Mouse (Mus musculus): ENCODE results near the gene Fgf9.
A peak's percentile ranks its signal among the peaks of the same experiment; 100 is the strongest.

Gene Fgf9

DNA sequence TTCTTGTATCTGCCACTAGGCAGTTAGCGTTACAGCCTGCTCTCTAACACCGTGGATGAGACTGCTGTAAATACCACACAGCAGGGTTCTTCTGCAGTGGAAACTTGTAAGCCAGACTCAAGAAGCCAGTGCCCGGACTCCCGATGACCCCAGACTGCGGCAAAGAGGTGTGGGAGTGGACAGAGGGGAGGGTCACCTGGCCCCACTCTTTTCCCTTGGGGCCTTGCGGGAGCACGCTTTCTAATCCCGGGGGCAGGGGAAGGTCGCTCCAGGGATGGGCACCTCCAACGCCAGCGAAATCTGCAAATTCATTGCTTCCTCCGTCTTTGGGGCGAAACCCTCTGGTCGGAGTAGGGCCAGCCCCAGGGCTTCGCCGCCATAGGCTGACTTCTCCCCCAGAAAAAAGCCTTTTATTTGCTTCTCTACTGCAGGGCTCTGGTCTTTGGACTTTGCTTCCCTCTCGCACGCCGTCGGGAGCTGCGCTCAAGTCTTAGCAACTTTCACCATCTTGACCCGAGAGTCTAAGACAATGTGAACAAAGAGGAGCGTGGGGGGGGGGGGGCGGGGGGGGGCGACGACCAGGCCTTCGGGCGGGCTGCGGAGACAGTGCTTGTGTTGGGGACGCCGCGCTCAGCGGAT is at the start of gene Fgf9:
Gene Fgf9 (plus strand): TSS at position 67 of the 639 bp plus-strand sequence.
- DNase-seq (ENCODE audit: low spot score in 2 of 2) = peak; percentile 11 to 19

DNA sequence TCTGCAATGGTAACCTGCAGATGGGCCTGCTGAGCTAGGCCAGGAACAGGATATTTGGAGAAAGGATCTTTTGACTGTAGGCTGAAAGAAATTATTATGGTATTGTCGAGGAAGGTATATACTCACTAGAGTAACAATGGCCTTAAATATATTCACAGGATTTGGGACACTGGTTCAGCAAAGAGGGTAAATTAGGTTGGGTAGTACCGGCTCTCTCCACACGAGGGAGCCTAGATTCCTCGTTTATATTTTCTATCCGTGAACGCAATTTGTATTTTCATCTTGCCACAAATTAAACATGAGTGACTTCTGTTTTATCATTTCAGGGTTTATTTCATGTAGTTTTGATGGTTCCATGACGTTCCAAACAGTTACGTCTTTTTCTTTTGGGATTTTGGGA is 35.8 kb upstream of the Fgf9 start:
- DNase-seq (ENCODE audit: low spot score in 2 of 2) = peak; percentile 72 to 79

GRCm38 (mm10) chr14:58036174-58036573 is 34.2 kb upstream of the Fgf9 start:
- DNase-seq (ENCODE audit: low spot score in 2 of 2) = no peak

GRCm38 (mm10) chr14:58046639-58047284 is 23.6 kb upstream of the Fgf9 start:
- no peak for DNase-seq (ENCODE audit: low spot score in 2 of 2)

- DNase-seq (ENCODE audit: low spot score in 2 of 2) = no peak
Observed at GRCm38 (mm10) chr14:58050691-58051090, 19.7 kb upstream of the Fgf9 start.

- no peak for DNase-seq (ENCODE audit: low spot score in 2 of 2)
Observed at GRCm38 (mm10) chr14:58067586-58067985, 2.8 kb upstream of the Fgf9 start.

DNA sequence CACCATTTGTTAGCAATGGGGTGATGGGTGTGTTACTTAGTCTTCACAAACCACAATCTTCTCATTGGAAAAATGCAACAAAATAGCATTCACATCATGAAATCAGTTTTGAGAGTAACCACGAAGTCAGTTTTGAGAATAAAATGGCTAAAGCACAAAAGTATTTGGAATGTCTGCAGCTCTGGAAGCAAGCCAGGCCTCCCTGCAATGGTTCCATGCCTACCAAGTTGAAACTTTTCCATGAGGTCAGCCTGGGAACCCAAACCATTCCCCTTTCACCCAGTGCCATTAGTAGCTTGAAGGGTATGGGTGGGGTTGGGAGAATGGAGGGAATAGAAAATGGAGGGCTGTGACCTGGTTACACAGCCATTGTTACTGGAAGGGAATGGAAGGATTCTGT is 1.7 kb upstream of the Fgf9 start:
- DNase-seq (ENCODE audit: low spot score in 2 of 2) = no peak

GRCm38 (mm10) chr14:58069927-58070326 is 420 bp upstream of the Fgf9 start:
- DNase-seq (ENCODE audit: low spot score in 2 of 2) = no peak

DNA sequence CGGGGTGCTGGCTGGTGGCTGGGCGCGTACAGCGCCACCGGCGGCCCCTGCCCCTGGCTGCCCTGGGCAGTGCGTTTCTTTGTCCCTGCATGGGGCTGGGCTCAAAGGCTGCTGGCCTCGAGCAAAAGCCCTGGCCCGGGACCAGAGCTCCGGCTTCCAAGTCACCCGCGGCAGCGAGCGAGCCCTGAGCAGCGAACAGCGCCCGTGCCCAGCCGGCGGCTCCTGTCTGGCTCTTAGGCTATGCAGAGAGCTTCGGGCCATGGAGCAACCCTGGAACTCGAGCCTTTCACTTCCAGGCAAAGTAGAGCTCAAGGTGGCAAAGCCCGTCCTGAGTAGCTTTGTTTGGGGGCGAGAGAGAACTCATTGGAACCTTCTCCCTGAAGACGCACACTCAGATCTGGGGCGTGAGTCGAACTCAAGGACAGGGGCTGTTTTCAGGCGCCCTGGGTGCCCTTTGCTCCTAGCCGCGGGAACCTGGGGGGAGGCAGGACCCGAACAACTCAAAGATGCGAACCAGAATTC is 834 bp downstream of the Fgf9 start:
- DNase-seq (ENCODE audit: low spot score in 2 of 2) = peak; percentile 36 to 45

- peak; percentile 73 to 80 for DNase-seq (ENCODE audit: low spot score in 2 of 2)
Observed at GRCm38 (mm10) chr14:58071830-58072770, 1.8 kb downstream of the Fgf9 start.

DNA sequence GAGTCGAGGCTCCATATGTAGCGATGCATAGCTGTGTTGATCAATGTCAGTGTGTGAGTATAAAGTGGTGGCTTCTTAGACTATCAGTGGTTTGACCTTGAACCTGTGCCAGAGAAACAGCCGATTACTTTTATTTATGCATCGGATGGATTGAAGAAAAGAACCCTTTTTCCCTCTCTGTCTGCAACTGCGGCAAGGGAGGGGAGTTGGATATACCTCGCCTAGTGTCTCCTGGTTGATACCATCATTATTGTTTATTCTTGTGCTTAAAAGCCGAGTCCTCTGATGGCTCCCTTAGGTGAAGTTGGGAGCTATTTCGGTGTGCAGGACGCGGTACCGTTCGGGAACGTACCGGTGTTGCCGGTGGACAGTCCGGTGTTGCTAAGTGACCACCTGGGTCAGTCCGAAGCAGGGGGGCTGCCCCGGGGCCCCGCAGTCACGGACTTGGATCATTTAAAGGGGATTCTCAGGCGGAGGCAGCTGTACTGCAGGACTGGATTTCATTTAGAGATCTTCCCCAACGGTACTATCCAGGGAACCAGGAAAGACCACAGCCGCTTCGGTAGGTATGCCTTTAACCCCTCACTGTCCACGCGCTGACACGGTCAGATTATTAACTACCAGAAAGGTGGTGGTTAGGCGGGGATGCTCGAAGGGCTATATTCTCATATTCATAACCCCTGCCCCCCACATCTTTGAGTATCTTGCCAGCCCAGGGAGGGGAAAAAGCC is 2.6 kb downstream of the Fgf9 start:
- DNase-seq (ENCODE audit: low spot score in 2 of 2) = peak; percentile 24 to 34

GRCm38 (mm10) chr14:58073936-58074335 is 3.6 kb downstream of the Fgf9 start:
- DNase-seq (ENCODE audit: low spot score in 2 of 2) = peak; percentile 33 to 43

GRCm38 (mm10) chr14:58074621-58075432 is 4.5 kb downstream of the Fgf9 start:
- DNase-seq (ENCODE audit: low spot score in 2 of 2) = peak; percentile 64 to 72

DNA sequence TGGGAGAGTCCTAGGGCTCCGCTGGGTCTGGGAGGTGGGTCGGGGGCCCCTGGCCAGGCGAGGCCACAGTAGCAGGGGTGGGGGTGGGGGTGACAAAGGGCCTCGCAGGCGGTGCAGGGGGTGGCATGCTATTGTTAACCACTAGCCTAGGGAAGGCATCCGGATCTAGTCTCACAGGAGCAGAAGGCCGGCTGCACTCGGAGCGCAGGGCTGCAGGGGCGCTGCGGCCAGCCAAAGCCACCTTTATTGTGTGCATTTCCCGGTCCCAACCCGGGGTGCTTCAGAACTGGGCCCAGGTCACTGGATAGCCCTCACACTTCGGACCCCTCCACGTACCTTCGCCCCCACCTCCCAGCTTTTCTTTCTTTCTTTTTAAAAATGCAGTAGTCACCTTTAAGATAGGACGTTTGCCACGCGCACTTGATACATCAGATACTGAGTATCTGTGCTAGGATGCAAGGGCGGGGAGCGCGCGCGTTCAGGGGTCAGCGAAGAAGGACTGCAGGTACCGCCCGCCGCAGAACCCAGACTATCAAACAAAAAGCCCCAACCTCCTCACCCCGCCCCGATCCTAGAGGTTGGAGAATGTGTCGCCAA is 5.2 kb downstream of the Fgf9 start:
- peak; percentile 33 to 40 for DNase-seq (ENCODE audit: low spot score in 2 of 2)

DNA sequence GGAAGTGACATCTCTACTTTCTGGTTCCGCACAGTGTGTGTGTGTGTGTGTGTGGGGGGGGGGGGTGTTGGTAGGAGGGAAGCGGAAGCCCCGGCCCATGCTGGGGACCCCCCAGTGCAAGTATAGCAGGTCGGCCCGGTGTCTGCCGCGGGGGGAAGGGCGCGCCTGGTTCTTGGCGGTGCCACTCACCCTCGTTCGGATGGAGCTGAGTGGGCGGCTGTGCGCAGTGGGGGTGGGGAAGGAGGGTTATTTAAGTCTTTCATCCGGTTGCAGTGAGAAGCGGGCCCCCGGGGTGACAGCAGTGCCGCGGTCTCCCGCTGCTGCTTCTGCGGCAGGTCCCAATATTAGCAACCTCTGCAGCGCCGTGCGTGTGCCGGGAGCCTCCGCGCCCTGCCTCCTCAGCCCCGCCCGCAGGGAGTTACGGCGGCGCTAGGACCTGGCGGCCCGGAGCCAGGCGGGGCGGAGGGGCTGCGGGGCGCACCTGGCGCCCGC is 5.7 kb downstream of the Fgf9 start:
- DNase-seq (ENCODE audit: low spot score in 2 of 2) = peak; percentile 73 to 77

DNA sequence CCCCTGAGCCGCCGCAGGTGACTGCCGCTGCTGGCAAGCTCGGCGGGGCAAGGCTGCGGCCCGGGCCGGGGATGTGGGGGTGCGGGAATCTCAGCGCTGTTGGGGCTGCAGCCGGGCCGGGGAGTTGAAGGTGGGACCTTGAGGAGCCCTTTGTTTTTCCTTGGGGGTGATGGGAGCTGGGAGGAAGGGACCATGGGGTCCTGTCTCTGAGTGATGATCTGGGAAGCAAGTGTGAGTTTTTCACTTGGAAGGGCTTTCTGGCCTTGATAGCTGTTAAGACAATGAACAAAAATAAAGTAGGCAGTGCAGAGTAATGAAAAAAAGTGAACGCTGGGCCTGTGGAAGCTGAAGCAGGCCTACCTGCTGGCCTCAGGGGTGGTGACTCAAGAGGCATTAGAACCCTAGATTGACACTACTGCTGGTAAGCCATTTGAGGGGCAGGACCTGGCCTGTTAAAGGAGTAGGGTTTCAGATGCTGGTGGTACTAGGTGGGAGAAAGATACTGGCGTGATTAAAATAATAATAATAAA is 6.4 kb downstream of the Fgf9 start:
- no peak for DNase-seq (ENCODE audit: low spot score in 2 of 2)

- DNase-seq (ENCODE audit: low spot score in 2 of 2) = no peak
Observed at GRCm38 (mm10) chr14:58079471-58079870, 9.1 kb downstream of the Fgf9 start.

GRCm38 (mm10) chr14:58081955-58082354 is 11.6 kb downstream of the Fgf9 start:
- no peak for DNase-seq (ENCODE audit: low spot score in 2 of 2)

GRCm38 (mm10) chr14:58084240-58084639 is 13.9 kb downstream of the Fgf9 start:
- no peak for DNase-seq (ENCODE audit: low spot score in 2 of 2)

GRCm38 (mm10) chr14:58087326-58087725 is 17.0 kb downstream of the Fgf9 start:
- DNase-seq (ENCODE audit: low spot score in 2 of 2) = no peak
